Mouse (Mus musculus): ENCODE data around the gene Chd4. TPM values are rescaled to one million over a fixed set of nuclear protein-coding genes. Genes with fewer than 3 reads are reported as not detected.
A peak's percentile ranks its signal among the peaks of the same experiment; 100 is the strongest.
"Not testable (repeated sequence)": the region's sequence is repeated elsewhere in the genome, so short reads cannot be mapped to it uniquely, and the experiment has no call there.

Gene Chd4
- polyA plus RNA-seq, 1 experiment from 2014 or later, result 90.7 TPM

DNA sequence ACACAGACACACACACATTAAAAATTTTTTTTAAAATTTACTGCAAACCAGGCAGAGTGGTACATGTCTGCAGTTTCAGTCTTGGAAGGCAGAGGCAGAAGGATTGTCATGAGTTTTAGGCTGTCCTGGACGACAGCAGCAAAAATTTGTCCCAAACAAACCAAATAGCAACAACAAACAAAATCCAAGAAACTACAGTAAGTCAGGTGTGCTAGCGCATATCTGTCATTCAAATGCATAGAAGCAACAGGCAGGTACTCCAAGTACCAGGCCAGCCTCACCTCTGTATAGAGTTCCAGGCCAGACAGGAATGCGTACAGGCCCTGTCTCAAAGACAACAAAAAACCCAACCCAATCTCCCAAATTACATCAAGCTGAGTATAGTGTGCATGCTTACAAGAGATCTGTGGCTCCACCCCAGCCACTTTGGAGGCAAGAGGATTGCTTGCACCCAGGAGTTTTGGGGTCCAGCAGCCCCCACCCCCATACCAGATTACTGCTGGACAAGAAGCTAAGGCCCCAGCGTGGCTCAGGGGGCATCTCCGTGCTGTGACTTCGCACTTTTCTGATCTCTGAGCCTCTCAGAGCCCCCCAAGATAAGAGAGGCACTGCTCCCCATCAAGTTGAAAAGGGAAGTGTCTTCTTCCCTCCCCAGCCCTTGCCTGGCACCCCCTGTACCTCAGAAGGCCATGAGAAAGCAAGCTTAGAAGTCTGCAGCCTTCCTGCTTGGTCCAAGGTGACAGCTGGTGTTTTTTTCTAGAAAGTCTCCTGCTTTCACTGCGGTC is 64.2 kb downstream of the Chd4 start:
- H3K27me3 ChIP-seq (ENCODE audit: low read depth, poor library complexity, severe bottlenecking), result no peaks in the 10 kb centered on the region
- peak overlapping the region; percentile 29; the same call in 1 of the 2 replicates for H3K4me3 ChIP-seq
- H3K36me3 ChIP-seq, result peaks cover 92% of the 10 kb centered on the region
- H3K9me3 ChIP-seq (replicated peaks), result no peaks in the 10 kb centered on the region
- H3K27ac ChIP-seq (replicated peaks), result peak overlapping the region; percentile 55; the same call in 1 of the 2 replicates
- peaks cover 76% of the 10 kb centered on the region for H3K4me1 ChIP-seq
- 87% methylated on average over 7 of the region's 7 CpGs for WGBS
- DNase-seq (ENCODE audit: low spot score), result no peak

- Histone ChIP-seq H3K4me1 (peaks cover 71% of the 10 kb centered on the region), H3K36me3 (peaks cover 88% of the 10 kb centered on the region), H3K27ac (replicated peaks) (peak overlapping the region; percentile 55), H3K9me3 (replicated peaks) (no peaks in the 10 kb centered on the region), H3K4me3 (peak overlapping the region; percentile 29; the same call in 1 of the 2 replicates), H3K27me3 (ENCODE audit: low read depth, poor library complexity, severe bottlenecking) (no peaks in the 10 kb centered on the region)
- WGBS, result 69% methylated on average over 10 of the region's 10 CpGs
- no peak for DNase-seq (ENCODE audit: low spot score)
These were observed 64.7 kb downstream of the Chd4 start for GRCm38 (mm10) chr6:125160558-125160853.

GRCm38 (mm10) chr6:125160854-125161760 is 65.3 kb downstream of the Chd4 start:
- H3K36me3 ChIP-seq, result peaks cover 82% of the 10 kb centered on the region
- H3K27ac ChIP-seq (replicated peaks), result peak overlapping the region; percentile 55
- WGBS, result 16% methylated on average over 22 of the region's 22 CpGs
- H3K4me3 ChIP-seq, result peak overlapping the region; percentile 29
- H3K27me3 ChIP-seq (ENCODE audit: low read depth, poor library complexity, severe bottlenecking), result no peaks in the 10 kb centered on the region
- H3K4me1 ChIP-seq, result peaks cover 69% of the 10 kb centered on the region
- peak; percentile 68 for DNase-seq (ENCODE audit: low spot score)
- no peaks in the 10 kb centered on the region for H3K9me3 ChIP-seq (replicated peaks)

- H3K4me1 ChIP-seq, result peaks cover 69% of the 10 kb centered on the region
- DNase-seq (ENCODE audit: low spot score), result peak; percentile 68
These were observed 66.2 kb downstream of the Chd4 start for GRCm38 (mm10) chr6:125161971-125162370.

DNA sequence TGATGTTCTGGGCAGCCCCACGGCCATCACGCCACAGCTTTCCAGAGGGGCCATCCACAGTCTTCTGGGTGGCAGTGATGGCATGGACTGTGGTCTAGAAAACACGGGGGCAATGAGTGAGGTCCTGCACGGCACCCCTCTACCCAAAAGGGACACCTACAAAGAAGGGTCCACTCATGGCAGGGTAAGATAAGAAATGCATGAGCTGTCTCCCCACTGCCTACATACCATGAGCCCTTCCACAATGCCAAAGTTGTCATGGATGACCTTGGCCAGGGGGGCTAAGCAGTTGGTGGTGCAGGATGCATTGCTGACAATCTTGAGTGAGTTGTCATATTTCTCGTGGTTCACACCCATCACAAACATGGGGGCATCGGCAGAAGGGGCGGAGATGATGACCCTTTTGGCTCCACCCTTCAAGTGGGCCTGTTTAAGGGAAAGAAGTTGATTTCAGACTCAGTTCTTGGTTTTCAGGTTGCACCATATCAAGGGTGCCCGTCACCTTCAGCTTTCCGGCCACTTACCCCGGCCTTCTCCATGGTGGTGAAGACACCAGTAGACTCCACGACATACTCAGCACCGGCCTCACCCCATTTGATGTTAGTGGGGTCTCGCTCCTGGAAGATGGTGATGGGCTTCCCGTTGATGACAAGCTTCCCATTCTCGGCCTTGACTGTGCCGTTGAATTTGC is 67.0 kb downstream of the Chd4 start:
- peaks cover 81% of the 10 kb centered on the region for H3K36me3 ChIP-seq
- not testable (repeated sequence) for H3K9me3 ChIP-seq (replicated peaks)

More at GRCm38 (mm10) chr6:125161971-125162370, 66.2 kb downstream of the Chd4 start:
- 27% methylated on average over 4 of the region's 5 CpGs for WGBS
- Histone ChIP-seq H3K36me3 (peaks cover 79% of the 10 kb centered on the region), H3K4me3 (peak overlapping the region; percentile 33)
- H3K27ac ChIP-seq (replicated peaks); H3K9me3 ChIP-seq (replicated peaks); H3K27me3 ChIP-seq (ENCODE audit: low read depth, poor library complexity, severe bottlenecking): not testable (repeated sequence)

GRCm38 (mm10) chr6:125163801-125164657 is 68.2 kb downstream of the Chd4 start:
- Histone ChIP-seq H3K27ac (replicated peaks) (peak overlapping the region; percentile 100), H3K9me3 (replicated peaks) (no peaks in the 10 kb centered on the region), H3K36me3 (peaks cover 83% of the 10 kb centered on the region), H3K4me1 (peaks cover 63% of the 10 kb centered on the region), H3K27me3 (ENCODE audit: low read depth, poor library complexity, severe bottlenecking) (no peaks in the 10 kb centered on the region), H3K4me3 (peak overlapping the region; percentile 98)
- peak; percentile 36 for DNase-seq (ENCODE audit: low spot score)
- WGBS, result 9% methylated on average over 20 of the region's 20 CpGs

More for the DNA sequence above, 67.0 kb downstream of the Chd4 start:
- not testable (repeated sequence) for DNase-seq (ENCODE audit: low spot score); H3K27ac ChIP-seq (replicated peaks); H3K27me3 ChIP-seq (ENCODE audit: low read depth, poor library complexity, severe bottlenecking)
- Histone ChIP-seq H3K4me1 (peaks cover 69% of the 10 kb centered on the region), H3K4me3 (peak overlapping the region; percentile 40)
- 80% methylated on average over 13 of the region's 16 CpGs for WGBS

GRCm38 (mm10) chr6:125164672-125165327 is 69.0 kb downstream of the Chd4 start:
- Histone ChIP-seq H3K27ac (replicated peaks) (peak overlapping the region; percentile 100), H3K4me1 (peaks cover 62% of the 10 kb centered on the region), H3K9me3 (replicated peaks) (no peaks in the 10 kb centered on the region), H3K27me3 (ENCODE audit: low read depth, poor library complexity, severe bottlenecking) (no peaks in the 10 kb centered on the region), H3K36me3 (peaks cover 83% of the 10 kb centered on the region), H3K4me3 (peak overlapping the region; percentile 98)
- WGBS, result under 1% methylated on average over 39 of the region's 39 CpGs
- DNase-seq (ENCODE audit: low spot score), result peak; percentile 87

DNA sequence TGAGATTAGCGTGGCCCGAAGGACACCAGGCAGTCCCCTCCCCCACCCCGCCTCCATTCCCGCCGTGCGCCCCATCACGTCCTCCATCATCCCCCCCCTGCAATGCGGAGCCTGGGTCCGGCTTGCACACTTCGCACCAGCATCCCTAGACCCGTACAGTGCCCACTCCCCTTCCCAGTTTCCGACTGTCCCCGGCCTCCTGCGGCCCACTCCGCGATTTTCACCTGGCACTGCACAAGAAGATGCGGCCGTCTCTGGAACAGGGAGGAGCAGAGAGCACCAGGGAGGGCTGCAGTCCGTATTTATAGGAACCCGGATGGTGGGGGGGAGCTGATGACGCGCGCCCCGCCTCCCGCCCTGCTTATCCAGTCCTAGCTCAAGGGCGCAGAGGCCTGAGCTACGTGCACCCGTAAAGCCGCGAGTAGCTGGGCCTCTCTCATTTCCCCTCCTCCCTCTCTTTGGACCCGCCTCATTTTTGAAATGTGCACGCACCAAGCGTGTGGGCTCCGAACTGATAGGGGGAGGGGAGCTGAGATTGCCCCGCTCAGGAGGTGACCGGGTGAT is 69.6 kb downstream of the Chd4 start:
- H3K27me3 ChIP-seq (ENCODE audit: low read depth, poor library complexity, severe bottlenecking), result no peaks in the 10 kb centered on the region
- H3K27ac ChIP-seq (replicated peaks), result peak overlapping the region; percentile 100
- H3K4me1 ChIP-seq, result peaks cover 57% of the 10 kb centered on the region
- H3K4me3 ChIP-seq, result peak overlapping the region; percentile 98
- H3K9me3 ChIP-seq (replicated peaks), result no peaks in the 10 kb centered on the region
- under 1% methylated on average over 36 of the region's 36 CpGs for WGBS
- H3K36me3 ChIP-seq, result peaks cover 83% of the 10 kb centered on the region
- peak; percentile 97 for DNase-seq (ENCODE audit: low spot score)

GRCm38 (mm10) chr6:125166051-125166751 is 70.4 kb downstream of the Chd4 start, which contains the start of gene Gapdh:
TSS of gene Gapdh (minus strand) at chr6:125166467.
- H3K27ac ChIP-seq (replicated peaks), result peak within 1 kb of the TSS; percentile 100
- peaks cover 83% of the 10 kb centered on the region for H3K36me3 ChIP-seq
- under 1% methylated on average over 18 of the region's 18 CpGs for WGBS

DNA sequence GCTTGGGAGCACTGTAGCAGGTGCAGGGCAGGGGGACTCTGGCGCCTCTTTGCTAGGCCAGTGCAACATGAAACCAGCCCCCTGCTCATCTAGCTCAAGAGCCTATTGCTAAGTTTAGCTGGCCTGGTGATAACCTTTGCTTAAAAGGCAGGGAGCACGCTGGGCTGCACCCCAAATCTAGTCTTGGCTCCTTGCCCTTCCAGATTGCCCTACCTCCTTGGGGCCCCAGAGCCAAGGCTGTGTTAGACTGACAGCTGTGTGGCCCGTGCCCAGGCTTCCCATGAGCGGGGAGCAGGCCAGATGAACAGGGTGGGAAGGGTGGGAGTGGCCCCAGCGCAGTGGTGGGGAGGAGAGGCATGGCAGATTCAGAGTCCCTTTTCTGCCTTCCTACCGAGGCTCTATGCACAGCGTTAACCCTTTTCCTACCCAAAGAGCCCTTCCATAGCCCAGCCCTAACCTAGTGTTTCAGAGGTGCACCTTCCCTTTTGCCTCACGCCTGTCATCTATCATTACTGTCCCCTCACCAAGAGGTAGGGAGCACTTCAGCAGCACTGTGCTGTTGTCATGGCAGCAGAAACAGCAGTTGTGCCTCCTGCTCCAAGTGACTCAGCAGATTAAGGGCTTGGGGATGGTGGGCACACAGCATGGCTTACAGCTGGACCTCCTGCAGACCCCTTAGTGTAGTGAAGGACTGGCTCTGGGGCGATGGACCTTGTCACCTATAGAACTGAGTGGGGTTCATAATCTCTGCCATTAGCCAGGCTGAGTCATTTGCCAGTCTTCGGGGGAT is 71.3 kb downstream of the Chd4 start:
- Histone ChIP-seq H3K4me1 (peaks cover 44% of the 10 kb centered on the region), H3K27ac (replicated peaks) (peak overlapping the region; percentile 100), H3K4me3 (peak overlapping the region; percentile 98), H3K27me3 (ENCODE audit: low read depth, poor library complexity, severe bottlenecking) (no peaks in the 10 kb centered on the region), H3K9me3 (replicated peaks) (no peaks in the 10 kb centered on the region), H3K36me3 (peaks cover 84% of the 10 kb centered on the region)
- DNase-seq (ENCODE audit: low spot score), result peak; percentile 64
- WGBS, result 16% methylated on average over 10 of the region's 10 CpGs

More at GRCm38 (mm10) chr6:125166051-125166751, 70.4 kb downstream of the Chd4 start, which contains the start of gene Gapdh:
- DNase-seq (ENCODE audit: low spot score), result peak; percentile 78
- H3K9me3 ChIP-seq (replicated peaks), result no peaks in the 10 kb centered on the region
- no peaks in the 10 kb centered on the region for H3K27me3 ChIP-seq (ENCODE audit: low read depth, poor library complexity, severe bottlenecking)
- H3K4me1 ChIP-seq, result peaks cover 49% of the 10 kb centered on the region
- H3K4me3 ChIP-seq, result peak within 1 kb of the TSS; percentile 98
